Mouse (Mus musculus): ENCODE data around the gene Cat.

The Cat gene

DNA sequence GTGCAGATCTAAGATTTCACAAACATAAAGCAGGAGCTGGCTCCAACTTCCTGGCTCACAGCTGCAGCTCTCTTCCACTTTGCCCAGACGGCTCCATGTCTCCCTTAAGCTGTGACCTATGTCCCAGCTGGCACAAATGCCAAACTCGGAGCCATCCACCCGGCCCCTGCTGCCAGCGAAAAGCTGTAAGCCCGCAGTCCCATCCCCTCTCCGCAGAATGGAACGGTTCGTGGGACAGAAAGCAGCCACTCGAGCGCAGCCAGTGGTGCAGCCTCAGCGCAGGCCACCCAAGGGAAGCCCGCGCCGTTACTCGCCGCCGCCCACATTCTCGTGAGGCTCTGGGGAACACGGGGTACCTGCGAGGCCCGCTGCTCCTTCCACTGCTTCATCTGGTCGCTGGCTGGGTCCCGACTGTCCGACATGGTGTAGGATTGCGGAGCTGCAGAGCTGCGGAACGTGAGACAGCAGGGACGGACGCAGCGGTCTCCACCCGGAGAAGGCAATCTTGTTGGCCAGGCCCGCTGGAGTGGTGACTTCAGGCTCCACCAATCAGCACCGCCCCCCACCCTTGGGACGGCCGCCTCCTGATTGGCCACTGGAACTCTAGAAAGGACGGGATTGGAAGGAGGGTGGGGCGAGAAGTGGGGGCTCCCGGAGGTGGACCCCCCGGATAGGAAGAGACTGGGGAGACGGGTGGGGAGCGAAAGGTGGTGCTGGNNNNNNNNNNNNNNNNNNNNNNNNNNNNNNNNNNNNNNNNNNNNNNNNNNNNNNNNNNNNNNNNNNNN is at the start of gene Cat:
Gene Cat (minus strand): TSS at position 544 of the 785 bp plus-strand sequence.
- DNase-seq (ENCODE audit: low read depth, low spot score), result peak; percentile 95

- DNase-seq (ENCODE audit: low read depth, low spot score), result no peak
These were observed 40.6 kb upstream of the Cat start for GRCm38 (mm10) chr2:103525596-103525995.

- no peak for DNase-seq (ENCODE audit: low read depth, low spot score)
These were observed 31.5 kb upstream of the Cat start for GRCm38 (mm10) chr2:103516472-103516871.

GRCm38 (mm10) chr2:103515513-103516180 is 30.7 kb upstream of the Cat start:
- DNase-seq (ENCODE audit: low read depth, low spot score), result no peak

DNA sequence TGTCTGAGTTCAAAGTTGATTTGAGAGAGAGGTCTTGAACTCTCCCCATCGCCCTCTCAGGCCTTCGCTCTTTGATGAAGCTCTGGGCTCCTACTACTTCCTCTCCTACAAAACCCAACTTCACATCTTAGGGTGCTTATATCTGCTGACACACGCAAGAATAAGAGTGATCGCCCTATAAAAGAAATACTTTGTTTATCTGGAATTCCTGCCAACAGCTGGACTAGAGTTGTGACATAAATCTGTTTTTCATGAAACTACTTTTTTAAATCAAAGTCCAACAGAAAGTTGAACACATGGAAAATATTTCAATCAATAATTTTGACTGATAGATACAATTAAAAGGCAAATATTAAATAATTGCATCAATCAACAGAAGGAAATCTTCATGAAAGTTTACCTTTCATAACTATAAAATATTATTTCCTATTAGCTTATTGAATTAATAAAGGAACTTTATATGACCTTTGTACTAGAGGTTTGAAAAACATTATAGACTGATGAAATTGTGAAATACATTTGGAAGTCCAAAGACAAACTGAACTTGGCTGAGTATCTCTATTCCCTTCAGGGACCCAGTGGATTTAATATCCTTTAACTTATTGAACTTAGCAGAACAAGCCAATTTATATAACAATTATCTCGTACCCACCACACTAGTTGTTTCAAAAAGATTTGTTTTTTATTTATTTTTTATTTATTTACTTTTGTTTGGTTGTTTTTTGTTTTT is 27.3 kb upstream of the Cat start:
- DNase-seq (ENCODE audit: low read depth, low spot score), result no peak

- DNase-seq (ENCODE audit: low read depth, low spot score), result no peak
These were observed 26.7 kb upstream of the Cat start for GRCm38 (mm10) chr2:103511631-103512030.

GRCm38 (mm10) chr2:103511042-103511441 is 26.1 kb upstream of the Cat start:
- no peak for DNase-seq (ENCODE audit: low read depth, low spot score)

- DNase-seq (ENCODE audit: low read depth, low spot score), result no peak
These were observed 22.7 kb upstream of the Cat start for GRCm38 (mm10) chr2:103507651-103508050.

GRCm38 (mm10) chr2:103505956-103506355 is 21.0 kb upstream of the Cat start:
- DNase-seq (ENCODE audit: low read depth, low spot score), result no peak

DNA sequence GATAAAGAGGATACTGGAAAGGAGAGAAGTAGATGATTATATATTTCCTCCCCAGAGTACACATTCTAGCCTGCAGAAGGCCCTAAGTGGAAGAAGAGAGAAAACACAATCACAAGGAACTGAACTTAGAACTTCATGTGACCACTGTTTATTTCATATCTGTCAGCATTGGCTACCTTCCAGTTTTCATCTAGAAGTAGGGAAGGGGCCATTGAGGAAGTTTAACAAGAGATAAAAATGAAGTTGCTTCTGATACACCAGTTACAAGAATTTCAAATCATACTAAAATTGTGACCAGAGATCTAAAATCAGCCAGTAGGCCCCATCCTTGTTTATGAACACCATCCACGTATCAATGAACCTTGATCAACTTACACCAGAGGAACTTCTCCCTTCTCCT is 19.5 kb upstream of the Cat start:
- DNase-seq (ENCODE audit: low read depth, low spot score), result no peak

- no peak for DNase-seq (ENCODE audit: low read depth, low spot score)
These were observed 15.8 kb upstream of the Cat start for GRCm38 (mm10) chr2:103500769-103501168.

GRCm38 (mm10) chr2:103495633-103496418 is 10.9 kb upstream of the Cat start:
- DNase-seq (ENCODE audit: low read depth, low spot score), result no peak

DNA sequence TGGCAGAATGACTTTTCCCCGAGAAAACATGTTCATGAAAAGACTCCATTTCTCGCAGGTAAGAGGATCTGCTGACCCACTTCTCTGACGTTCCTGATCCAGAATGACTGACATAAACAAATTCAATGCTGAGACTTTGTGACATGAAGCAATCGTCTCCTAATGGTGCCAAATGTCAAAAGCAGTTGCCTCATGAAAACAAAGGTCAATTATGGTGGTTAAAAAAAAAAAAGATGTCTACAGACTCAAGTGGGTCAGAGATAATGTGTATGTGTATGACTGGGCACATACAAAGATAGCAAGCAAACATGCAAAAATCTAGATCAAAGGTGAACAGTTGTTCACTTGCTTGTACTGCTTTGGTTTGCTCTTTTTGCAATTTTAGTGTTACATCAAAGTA is 8.9 kb upstream of the Cat start:
- DNase-seq (ENCODE audit: low read depth, low spot score), result no peak

- no peak for DNase-seq (ENCODE audit: low read depth, low spot score)
These were observed 7.6 kb upstream of the Cat start for GRCm38 (mm10) chr2:103492526-103492925.

GRCm38 (mm10) chr2:103483986-103484520 is 907 bp downstream of the Cat start:
- DNase-seq (ENCODE audit: low read depth, low spot score), result no peak

DNA sequence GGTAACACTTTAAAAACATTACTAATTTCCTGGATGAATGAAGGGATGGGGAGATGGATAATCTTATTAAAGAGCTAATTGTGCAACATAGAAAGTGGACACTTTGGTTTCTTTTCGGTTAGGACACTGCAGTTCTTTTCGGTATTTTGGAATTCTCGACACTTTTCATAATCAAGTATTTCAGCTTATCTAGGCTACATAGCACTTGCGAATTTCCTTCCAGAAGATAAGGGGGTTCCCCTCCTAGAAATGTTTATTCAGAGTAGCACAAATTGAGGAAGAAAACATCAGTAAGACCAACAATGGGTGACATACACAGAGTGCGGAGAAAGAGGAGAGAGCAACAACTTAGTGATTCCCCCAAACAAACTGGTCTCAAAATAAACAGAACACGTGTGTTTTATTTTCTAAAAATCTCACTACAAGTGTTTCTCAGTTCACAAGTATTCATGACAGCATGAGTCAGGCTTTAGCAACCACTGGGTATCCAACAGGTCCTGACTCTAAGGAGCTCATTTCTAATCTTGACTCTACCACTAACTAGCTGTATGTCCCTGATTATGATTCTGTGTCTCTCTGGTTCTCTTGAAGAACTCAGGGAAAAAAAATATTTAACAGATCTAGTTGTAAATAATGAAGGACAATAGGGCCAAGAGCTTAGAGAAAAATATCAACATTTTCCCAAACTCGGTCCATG is 1.5 kb downstream of the Cat start:
- no peak for DNase-seq (ENCODE audit: low read depth, low spot score)

DNA sequence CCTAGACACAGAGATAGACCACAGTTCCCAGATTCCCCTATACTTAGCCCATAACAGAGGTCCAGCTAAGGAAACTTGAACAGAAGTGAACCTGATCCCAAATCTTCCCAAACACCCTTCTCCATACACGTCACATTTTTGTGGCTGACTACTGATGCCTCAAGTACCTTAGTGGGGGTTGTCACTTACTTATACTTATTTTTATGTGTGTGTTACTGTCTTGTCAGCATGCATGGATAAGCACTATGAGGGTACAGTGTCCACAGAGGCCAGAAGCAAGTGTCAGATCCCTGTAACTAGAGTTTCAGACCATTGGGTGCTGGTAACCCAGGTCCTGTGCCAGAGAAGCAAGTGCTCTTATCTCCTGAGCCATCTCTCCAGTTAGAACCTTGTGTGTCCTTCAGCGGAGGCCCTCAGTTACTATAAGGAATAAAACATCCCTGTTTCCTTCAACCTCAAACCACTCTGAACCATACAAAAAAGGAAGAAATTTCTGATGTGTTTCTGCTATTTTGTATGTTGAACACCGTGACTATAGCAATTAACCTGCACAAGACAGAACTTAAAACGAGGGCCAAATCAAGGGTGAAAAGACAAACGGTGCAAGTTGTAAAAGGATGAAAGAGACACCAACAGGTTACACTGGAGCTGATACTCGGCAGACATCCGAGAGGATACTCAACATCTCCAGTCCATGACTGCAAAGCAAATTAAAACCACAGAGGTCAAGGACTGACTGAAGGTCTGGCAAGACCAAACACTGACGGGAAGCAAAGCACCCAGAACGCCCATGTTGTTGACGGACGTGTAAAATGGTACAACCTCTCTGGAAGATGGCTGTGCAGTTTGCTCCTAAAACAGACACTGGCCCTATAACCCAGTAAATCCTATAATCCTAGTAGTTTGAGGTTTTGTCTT is 3.4 kb downstream of the Cat start:
- no peak for DNase-seq (ENCODE audit: low read depth, low spot score)

- no peak for DNase-seq (ENCODE audit: low read depth, low spot score)
These were observed 4.1 kb downstream of the Cat start for GRCm38 (mm10) chr2:103480871-103481270.

GRCm38 (mm10) chr2:103480240-103480639 is 4.7 kb downstream of the Cat start:
- no peak for DNase-seq (ENCODE audit: low read depth, low spot score)

GRCm38 (mm10) chr2:103478326-103478725 is 6.6 kb downstream of the Cat start:
- no peak for DNase-seq (ENCODE audit: low read depth, low spot score)
